Mouse (Mus musculus) natural killer cell, adult 2 months (primary cell): ENCODE measurements at regions not wholly inside any gene's neighbourhood (a gene's known extent, or its start where the extent isn't known, plus 50 kb on each side); places are given as distances from the start of the nearest gene placed in this dataset.
A peak's percentile ranks its signal among the peaks of the same experiment; 100 is the strongest.
"Not testable (repeated sequence)": the region's sequence is repeated elsewhere in the genome, so short reads cannot be mapped to it uniquely, and the experiment has no call there.

Source experiments
- DNase-seq, 2 experiments: peaks; one replicate each; pipeline ENCODE4 v3.0.0; 2022; ENCODE audit warnings: low spot score in 2 of 2

GRCm38 (mm10) chr1:16904690-16905089, 811.6 kb upstream of the 4930444P10Rik start:
- DNase-seq, result no peak

GRCm38 (mm10) chr1:16868383-16868782, 775.3 kb upstream of the 4930444P10Rik start:
- not testable (repeated sequence) for DNase-seq

- not testable (repeated sequence) for DNase-seq
Measured at GRCm38 (mm10) chr1:16867086-16867835, 774.1 kb upstream of the 4930444P10Rik start.

DNA sequence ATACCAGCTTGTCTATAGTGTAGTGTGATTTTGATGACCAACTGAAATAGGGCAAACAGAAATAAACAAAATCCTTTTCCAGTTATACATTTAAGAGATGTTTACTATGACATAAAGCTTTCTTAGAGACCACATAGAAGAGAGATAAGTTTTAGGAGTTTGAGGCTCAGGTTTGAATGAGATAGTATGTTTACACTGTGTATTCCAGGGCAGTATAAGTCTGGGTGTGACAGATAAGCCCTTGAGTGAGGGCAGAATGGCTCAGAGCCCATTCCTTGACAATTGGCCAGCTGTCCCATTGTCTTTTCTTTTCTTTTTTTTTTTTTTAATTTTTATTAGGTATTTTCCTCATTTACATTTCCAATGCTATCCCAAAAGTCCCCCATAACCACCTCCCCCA, 744.0 kb upstream of the 4930444P10Rik start:
- DNase-seq, result no peak

DNA sequence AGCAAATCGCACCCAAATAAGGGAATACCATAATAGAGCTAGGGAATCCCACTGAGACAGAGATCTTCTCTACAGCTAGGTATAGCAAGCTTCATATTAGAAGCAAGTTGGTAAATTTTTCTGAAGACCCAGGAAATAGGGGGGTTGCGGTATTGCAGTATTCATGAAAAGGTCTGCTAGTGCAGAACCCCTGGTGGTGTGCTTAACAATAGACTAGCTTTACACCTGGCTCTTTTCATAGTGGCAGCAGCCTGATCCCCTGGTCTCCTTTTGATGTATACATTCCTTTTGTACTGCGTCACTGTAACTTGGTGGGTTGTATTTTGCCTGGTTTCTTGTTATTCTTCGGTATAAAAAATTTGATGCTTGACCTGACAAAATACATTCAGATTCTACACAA, 731.6 kb upstream of the 4930444P10Rik start:
- not testable (repeated sequence) for DNase-seq

- no peak for DNase-seq
Measured at GRCm38 (mm10) chr1:16824057-16824456, 730.9 kb upstream of the 4930444P10Rik start.

DNA sequence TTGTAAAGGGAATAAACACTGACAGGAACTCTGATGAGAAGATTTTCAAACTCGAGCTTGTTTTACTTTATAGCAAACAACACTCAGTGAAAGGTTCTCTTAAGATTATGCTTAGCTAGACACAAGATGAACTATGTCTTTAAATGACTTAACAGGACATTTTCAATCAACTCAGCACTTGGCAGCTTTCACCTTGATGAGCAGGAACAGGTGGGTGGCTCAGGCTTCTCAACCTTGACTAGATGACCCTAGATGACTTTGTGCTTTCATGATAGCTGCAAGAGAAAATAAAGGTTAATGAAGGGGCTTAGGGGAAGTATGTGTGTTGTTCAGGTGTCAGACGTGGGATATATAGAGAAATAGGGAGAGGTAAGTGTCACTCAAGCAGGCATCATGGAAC, 728.1 kb upstream of the 4930444P10Rik start:
- no peak for DNase-seq

DNA sequence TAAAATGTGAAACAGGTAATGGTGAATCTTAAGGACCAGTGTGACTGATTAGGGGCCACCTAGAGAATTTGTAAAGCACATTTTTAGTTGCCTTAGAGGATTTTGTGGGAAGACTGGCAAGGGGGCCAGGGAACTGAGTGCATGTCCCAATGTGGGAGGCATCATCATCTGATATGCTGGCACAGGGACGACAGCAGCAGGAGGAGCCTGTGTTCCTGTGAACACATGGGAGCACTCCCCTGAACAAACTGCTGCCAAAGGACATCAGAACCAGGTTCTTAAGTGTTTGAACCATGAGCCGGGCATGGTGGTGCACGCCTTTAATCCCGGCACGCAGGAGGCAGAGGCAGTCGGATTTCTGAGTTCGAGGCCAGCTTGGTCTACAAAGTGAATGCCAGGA, 723.4 kb upstream of the 4930444P10Rik start:
- DNase-seq, result no peak

- DNase-seq, result no peak
Measured at GRCm38 (mm10) chr1:16815731-16816130, 722.6 kb upstream of the 4930444P10Rik start.

DNA sequence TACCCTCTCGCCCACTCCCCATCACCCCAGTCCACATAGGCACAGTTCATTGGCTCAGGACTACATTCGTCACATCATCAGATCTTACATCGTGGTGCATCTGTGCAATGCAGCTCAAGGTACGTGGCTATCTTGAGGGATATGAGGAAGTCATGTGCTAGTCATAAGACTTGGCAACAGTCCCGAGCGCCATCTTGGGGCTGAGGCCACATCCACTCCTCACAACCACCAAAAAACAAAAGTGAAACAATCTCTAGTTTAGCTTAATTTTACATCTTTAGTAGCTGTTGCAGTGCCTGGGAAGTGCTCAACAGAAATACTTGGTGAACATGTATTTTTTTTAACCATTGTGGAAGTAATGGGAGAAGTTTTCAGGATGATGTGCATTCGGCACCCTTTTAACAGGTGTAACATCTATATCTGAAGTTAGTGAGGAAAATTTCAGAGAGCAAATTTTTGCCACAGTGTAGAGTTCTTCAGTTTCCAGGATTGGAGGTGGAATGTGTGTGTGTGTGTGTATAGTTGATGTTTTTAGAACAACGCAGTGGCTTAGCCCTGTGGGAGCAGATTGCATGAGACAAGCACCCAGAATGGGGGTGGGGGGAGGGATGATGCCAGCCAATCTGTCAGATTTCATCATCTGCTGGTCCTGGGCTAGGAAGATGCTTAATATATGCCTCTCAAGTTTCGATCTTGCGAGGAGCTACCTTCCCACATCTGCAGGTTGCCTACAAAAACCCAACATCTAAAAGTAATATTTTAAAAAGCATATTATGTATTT, 716.4 kb upstream of the 4930444P10Rik start:
- DNase-seq, result peak in 1 of 2 experiments; percentile 18

- peak; percentile 27 to 56 for DNase-seq
Measured at GRCm38 (mm10) chr1:16798292-16798691, 705.2 kb upstream of the 4930444P10Rik start.

DNA sequence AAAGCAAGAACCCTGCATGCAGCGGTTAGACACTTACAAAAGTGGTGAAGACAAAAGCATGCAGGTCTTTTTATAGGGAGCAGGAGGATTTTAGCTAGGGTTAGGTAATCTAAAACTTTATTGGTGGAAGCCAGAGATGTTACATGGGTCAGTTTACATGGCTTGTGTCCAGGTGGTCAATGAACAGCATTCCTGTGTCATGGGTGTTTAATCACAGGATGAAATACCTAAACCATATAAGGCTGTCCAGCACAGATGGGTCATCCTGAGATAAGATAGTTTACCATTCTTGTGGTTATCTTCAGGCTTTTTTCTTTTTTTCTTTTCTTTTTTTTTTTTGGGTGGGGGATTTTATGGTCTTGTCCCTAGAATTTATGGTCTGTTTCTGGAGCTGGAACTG, 703.3 kb upstream of the 4930444P10Rik start:
- DNase-seq, result no peak

GRCm38 (mm10) chr1:16790733-16791309, 697.7 kb upstream of the 4930444P10Rik start:
- DNase-seq, result no peak

GRCm38 (mm10) chr1:16779791-16780190, 686.7 kb upstream of the 4930444P10Rik start:
- DNase-seq, result no peak

DNA sequence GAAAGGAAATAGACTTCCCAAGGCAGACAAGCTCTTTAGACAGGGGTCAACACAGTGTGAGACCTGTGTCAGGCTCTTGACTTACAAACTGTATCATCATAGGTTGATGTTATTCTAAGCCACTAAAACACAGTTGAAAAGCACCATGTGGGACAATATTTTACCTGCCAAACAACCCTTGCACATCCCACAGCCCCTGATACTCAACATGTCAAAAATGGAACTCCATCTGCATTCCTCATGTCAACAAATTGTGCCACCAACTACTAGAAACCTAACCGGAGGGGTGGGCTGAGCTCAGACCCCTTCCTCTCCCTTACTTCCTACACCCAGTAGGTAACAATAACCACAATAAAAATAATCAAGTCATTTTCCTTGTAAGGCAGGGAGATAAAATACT, 667.8 kb upstream of the 4930444P10Rik start:
- DNase-seq, result no peak
